ENCODE assay signal across 7 mouse cellular contexts in the genomic region with DNA sequence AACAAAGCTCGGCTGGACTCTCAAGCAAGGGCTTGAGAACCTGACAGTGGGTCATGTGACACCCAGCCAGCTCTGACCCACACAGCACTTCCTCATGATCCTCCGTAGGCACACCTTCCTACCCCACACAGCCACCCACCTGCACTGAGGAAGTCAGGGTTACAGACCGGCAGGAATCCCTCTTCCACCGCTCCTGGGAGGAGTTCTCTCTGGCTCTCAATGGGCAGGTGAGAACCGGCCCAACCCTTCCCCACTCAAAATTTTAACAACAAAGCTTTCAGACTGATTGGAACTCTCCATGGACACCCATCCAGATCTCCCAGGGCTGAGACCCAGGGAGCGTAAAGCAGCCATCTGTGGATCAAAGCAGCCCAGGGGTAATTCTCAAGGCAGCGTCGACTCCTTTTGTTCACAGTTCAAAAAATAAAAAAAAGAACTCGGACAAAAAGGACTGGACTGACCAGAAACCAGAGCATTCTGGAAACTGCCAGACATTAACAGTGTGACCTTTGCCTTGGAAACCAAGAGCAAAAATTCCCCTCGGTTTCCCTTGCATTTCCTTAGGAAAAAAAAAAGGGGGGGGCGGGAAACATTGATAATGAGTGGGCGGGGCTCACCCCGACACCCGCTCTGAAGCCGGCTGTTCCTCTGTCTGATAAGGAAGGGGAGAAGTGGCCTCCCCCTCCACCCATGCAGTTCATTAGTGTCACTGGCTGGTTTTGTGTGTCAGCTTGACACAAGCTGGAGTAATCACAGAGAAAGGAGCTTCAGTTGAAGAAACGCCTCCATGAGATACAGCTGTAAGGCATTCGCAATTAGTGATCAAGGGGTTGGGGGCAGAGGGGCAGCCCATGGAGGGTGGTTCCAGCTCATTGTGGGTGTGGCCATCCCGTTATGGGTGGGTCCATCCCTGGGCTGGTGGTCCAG. TPM values are rescaled to one million over a fixed set of nuclear protein-coding genes. Genes with fewer than 3 reads are reported as not detected.
DNase-seq lines count a peak whose midpoint lies in the region; ATAC-seq lines count a peak whose summit lies in the region.

No protein-coding gene starts in this region.

- no peaks in the 10 kb centered on the region for H3K9me3 ChIP-seq in hindbrain, embryonic 16.5 days (ENCODE audit: control insufficient read depth, low read length)
- no peaks in the 10 kb centered on the region for H3K9me3 ChIP-seq in liver, embryonic 15.5 days (replicated peaks)

- H3K27ac ChIP-seq in hindbrain, embryonic 16.5 days (ENCODE audit: low read depth, low read length), result 0 out of 2 replicates have a peak overlapping the region, but pooled peaks have one; percentile 26
- peak overlapping the region; percentile 97 for H3K27ac ChIP-seq in liver, embryonic 15.5 days (replicated peaks)

- peak overlapping the region; percentile 34 for H3K4me2 ChIP-seq in hindbrain, embryonic 16.5 days (ENCODE audit: low read length)
- peak overlapping the region; percentile 79 for H3K4me2 ChIP-seq in liver, embryonic 15.5 days

- no peak overlapping the region for H3K4me3 ChIP-seq in hindbrain, embryonic 16.5 days (ENCODE audit: low read length)
- H3K4me3 ChIP-seq in liver, embryonic 15.5 days (replicated peaks), result peak overlapping the region; percentile 53

- 19% methylated on average over 18 of the region's 18 CpGs for WGBS in hindbrain, embryonic 16.5 days
- WGBS in liver, embryonic 15.5 days (ENCODE audit: insufficient replicate concordance), result 13% methylated on average over 18 of the region's 18 CpGs

- peak; percentile 64 for ATAC-seq in erythroblast, adult 5-6 weeks (replicated peaks; ENCODE audit: low FRiP score, poor library complexity, severe bottlenecking)
- peak; percentile 40; the same call in 1 of the 2 replicates for ATAC-seq in hindbrain, embryonic 16.5 days
- peak; percentile 79 for ATAC-seq in liver, embryonic 15.5 days (ENCODE audit: insufficient read depth)
- no peak for ATAC-seq in cerebellum, adult (ENCODE audit: insufficient number of reproducible peaks, low FRiP score, low TSS enrichment)

- H3K27me3 ChIP-seq in hindbrain, embryonic 16.5 days (replicated peaks; ENCODE audit: control insufficient read depth, insufficient read depth, low read length), result no peaks in the 10 kb centered on the region
- no peaks in the 10 kb centered on the region for H3K27me3 ChIP-seq in liver, embryonic 15.5 days

- peaks cover 10% of the 10 kb centered on the region for H3K36me3 ChIP-seq in hindbrain, embryonic 16.5 days (ENCODE audit: control insufficient read depth, insufficient read depth, low read length)
- H3K36me3 ChIP-seq in liver, embryonic 15.5 days (replicated peaks), result peaks cover 44% of the 10 kb centered on the region

- H3K9ac ChIP-seq in hindbrain, embryonic 16.5 days (ENCODE audit: low read depth, low read length), result peak overlapping the region; percentile 13; the same call in 1 of the 2 replicates
- peak overlapping the region; percentile 62 for H3K9ac ChIP-seq in liver, embryonic 15.5 days

- peak; percentile 97 for DNase-seq in ZHBTc4 (ENCODE audit: low read depth, low spot score)
- DNase-seq in cerebellum, postnatal 10 days, result no peak
- no peak for DNase-seq in right cerebral cortex, adult 2 months (ENCODE audit: low spot score in 2 of 2)

- peaks cover 18% of the 10 kb centered on the region for H3K4me1 ChIP-seq in hindbrain, embryonic 16.5 days (ENCODE audit: control insufficient read depth, insufficient read depth, low read depth, low read length)
- peaks cover 76% of the 10 kb centered on the region for H3K4me1 ChIP-seq in liver, embryonic 15.5 days (replicated peaks)

RNA-seq across cellular contexts. Expression of a gene that starts 20.8 kb away (rescaled TPM):
- total RNA-seq in erythroblast, adult 5-6 weeks (2015; ENCODE audit: low replicate concordance), result 55.9 and 63.5 TPM in 2 replicates
- total RNA-seq in erythroblast, adult 5-6 weeks (2017; ENCODE audit: low replicate concordance), result 60.6 and 63.8 TPM in 2 replicates
- 9.6 and 13.2 TPM in 2 replicates for polyA plus RNA-seq in hindbrain, embryonic 16.5 days (2015; fragmentation: Nextera tagmentation; extraction: Ambion mirVana)
- polyA plus RNA-seq in liver, embryonic 15.5 days (2015; fragmentation: Nextera tagmentation; extraction: Ambion mirVana), result 6.6 and 7.4 TPM in 2 replicates

RNA-seq across cellular contexts. Expression of a gene that starts 30.7 kb away (rescaled TPM):
- not detected in 2 replicates for total RNA-seq in erythroblast, adult 5-6 weeks (2015; ENCODE audit: low replicate concordance)
- not detected in 2 replicates for total RNA-seq in erythroblast, adult 5-6 weeks (2017; ENCODE audit: low replicate concordance)
- polyA plus RNA-seq in hindbrain, embryonic 16.5 days (2015; fragmentation: Nextera tagmentation; extraction: Ambion mirVana), result not detected in 2 replicates
- not detected in 2 replicates for polyA plus RNA-seq in liver, embryonic 15.5 days (2015; fragmentation: Nextera tagmentation; extraction: Ambion mirVana)
